Mouse (Mus musculus): ENCODE data around the gene Slamf7. TPM values are rescaled to one million over a fixed set of nuclear protein-coding genes. Genes with fewer than 3 reads are reported as not detected.

Gene Slamf7
- polyA plus RNA-seq, 1 experiment from 2014 or later: not detected

DNA sequence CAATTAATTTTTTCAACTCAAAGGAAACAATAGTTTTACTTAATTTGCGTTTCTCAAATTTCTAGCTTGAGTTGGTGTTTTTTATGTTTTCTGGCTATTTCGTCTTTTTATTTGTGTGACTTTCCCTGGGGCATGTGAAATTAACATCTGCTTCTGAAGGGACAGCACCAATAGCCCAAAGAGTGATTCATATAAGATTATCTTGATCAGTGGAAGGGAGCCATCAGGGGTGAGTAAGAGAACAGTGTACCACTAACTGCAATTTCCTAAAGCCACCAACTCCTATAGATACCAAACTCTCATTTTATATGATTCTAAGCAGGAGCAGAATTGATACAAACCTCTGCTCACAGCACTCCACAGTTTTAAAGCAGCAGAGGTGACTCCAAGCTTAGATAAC is 10.9 kb upstream of the Slamf7 start:
- no peaks in the 10 kb centered on the region for H3K9me3 ChIP-seq
- no peak overlapping the region for H3K4me2 ChIP-seq
- WGBS: 93% methylated on average over 2 of the region's 2 CpGs
- H3K27me3 ChIP-seq: no peaks in the 10 kb centered on the region
- no peaks in the 10 kb centered on the region for H3K4me1 ChIP-seq
- no peak overlapping the region for H3K27ac ChIP-seq
- no peak overlapping the region for H3K9ac ChIP-seq
- H3K36me3 ChIP-seq (replicated peaks): no peaks in the 10 kb centered on the region
- no peak for ATAC-seq (ENCODE audit: low FRiP score)
- no peak overlapping the region for H3K4me3 ChIP-seq (replicated peaks)

- Histone ChIP-seq H3K9me3 (no peaks in the 10 kb centered on the region), H3K27me3 (no peaks in the 10 kb centered on the region), H3K4me1 (no peaks in the 10 kb centered on the region), H3K36me3 (replicated peaks) (no peaks in the 10 kb centered on the region), H3K27ac (no peak overlapping the region), H3K9ac (no peak overlapping the region), H3K4me2 (no peak overlapping the region), H3K4me3 (replicated peaks) (no peak overlapping the region)
- no peak for ATAC-seq (ENCODE audit: low FRiP score)
- 80% methylated on average over 2 of the region's 2 CpGs for WGBS
These were observed 8.6 kb upstream of the Slamf7 start for GRCm38 (mm10) chr1:171661482-171661881.

DNA sequence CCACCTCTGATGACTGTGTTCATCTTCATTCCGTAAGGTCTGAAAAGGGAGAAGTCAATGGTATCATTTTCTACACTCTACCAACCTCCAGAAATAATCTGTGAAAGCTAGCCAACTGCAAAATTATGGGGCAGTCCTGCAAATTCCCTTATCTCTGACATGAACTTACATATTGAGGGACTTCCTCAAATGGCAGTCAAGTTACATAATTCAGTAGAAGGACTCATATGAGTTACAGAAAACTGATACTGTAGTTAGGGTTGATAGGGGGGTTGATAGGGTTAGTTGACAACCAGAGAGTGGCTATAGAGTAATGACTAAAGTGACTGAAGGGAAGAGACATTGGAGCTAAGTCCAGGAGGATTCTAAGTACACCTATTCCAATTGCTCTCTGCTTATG is 7.6 kb upstream of the Slamf7 start:
- Histone ChIP-seq H3K27ac (no peak overlapping the region), H3K36me3 (replicated peaks) (no peaks in the 10 kb centered on the region), H3K27me3 (no peaks in the 10 kb centered on the region), H3K9ac (no peak overlapping the region), H3K4me3 (replicated peaks) (no peak overlapping the region), H3K4me2 (no peak overlapping the region), H3K9me3 (no peaks in the 10 kb centered on the region), H3K4me1 (no peaks in the 10 kb centered on the region)
- ATAC-seq (ENCODE audit: low FRiP score): no peak
- WGBS: 80% methylated on average over 1 of the region's 1 CpGs

GRCm38 (mm10) chr1:171658561-171658991 is 5.7 kb upstream of the Slamf7 start:
- Histone ChIP-seq H3K4me2 (no peak overlapping the region), H3K4me3 (replicated peaks) (no peak overlapping the region), H3K9ac (no peak overlapping the region), H3K9me3 (no peaks in the 10 kb centered on the region), H3K27ac (no peak overlapping the region), H3K4me1 (no peaks in the 10 kb centered on the region), H3K27me3 (no peaks in the 10 kb centered on the region), H3K36me3 (replicated peaks) (no peaks in the 10 kb centered on the region)
- no peak for ATAC-seq (ENCODE audit: low FRiP score)
- 87% methylated on average over 5 of the region's 5 CpGs for WGBS

- 84% methylated on average over 8 of the region's 8 CpGs for WGBS
These were observed 4.0 kb downstream of the Slamf7 start for GRCm38 (mm10) chr1:171648840-171649239.

DNA sequence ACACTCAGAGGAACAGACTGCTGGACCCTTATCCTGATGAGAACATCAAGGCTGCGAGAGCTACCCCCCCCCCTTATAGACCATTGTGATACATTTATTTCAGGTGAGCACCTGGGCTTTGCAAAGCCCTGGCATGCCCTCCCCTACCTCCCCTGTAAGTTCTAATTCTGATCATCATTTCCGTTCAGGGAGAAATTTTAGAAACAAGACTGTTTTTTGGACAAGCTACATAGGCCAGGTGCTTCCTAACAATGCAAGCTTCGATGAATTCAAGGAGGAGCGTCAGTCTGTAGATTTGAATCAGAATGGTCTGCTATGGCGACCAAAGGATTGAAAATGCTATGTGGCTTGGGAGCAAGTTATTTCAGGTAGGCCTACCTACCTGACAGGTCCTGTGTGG is 5.1 kb downstream of the Slamf7 start:
- no peak overlapping the region for H3K4me2 ChIP-seq
- H3K27ac ChIP-seq: no peak overlapping the region
- no peak for ATAC-seq (ENCODE audit: low FRiP score)
- H3K4me3 ChIP-seq (replicated peaks): no peak overlapping the region
- no peaks in the 10 kb centered on the region for H3K36me3 ChIP-seq (replicated peaks)
- no peak overlapping the region for H3K9ac ChIP-seq
- H3K9me3 ChIP-seq: no peaks in the 10 kb centered on the region
- 86% methylated on average over 5 of the region's 5 CpGs for WGBS
- no peaks in the 10 kb centered on the region for H3K27me3 ChIP-seq
- no peaks in the 10 kb centered on the region for H3K4me1 ChIP-seq

More at GRCm38 (mm10) chr1:171648840-171649239, 4.0 kb downstream of the Slamf7 start:
- H3K36me3 ChIP-seq (replicated peaks): no peaks in the 10 kb centered on the region
- no peak for ATAC-seq (ENCODE audit: low FRiP score)
- no peak overlapping the region for H3K9ac ChIP-seq
- H3K4me3 ChIP-seq (replicated peaks): no peak overlapping the region
- no peak overlapping the region for H3K4me2 ChIP-seq
- H3K27ac ChIP-seq: no peak overlapping the region
- H3K9me3 ChIP-seq: no peaks in the 10 kb centered on the region
- no peaks in the 10 kb centered on the region for H3K27me3 ChIP-seq
- H3K4me1 ChIP-seq: no peaks in the 10 kb centered on the region

GRCm38 (mm10) chr1:171646429-171646940 is 6.3 kb downstream of the Slamf7 start:
- 82% methylated on average over 5 of the region's 5 CpGs for WGBS
- no peaks in the 10 kb centered on the region for H3K4me1 ChIP-seq
- H3K4me2 ChIP-seq: no peak overlapping the region
- ATAC-seq (ENCODE audit: low FRiP score): no peak
- H3K27ac ChIP-seq: no peak overlapping the region
- no peaks in the 10 kb centered on the region for H3K36me3 ChIP-seq (replicated peaks)
- no peak overlapping the region for H3K9ac ChIP-seq
- no peaks in the 10 kb centered on the region for H3K9me3 ChIP-seq
- no peaks in the 10 kb centered on the region for H3K27me3 ChIP-seq
- H3K4me3 ChIP-seq (replicated peaks): no peak overlapping the region

GRCm38 (mm10) chr1:171643612-171644011 is 9.2 kb downstream of the Slamf7 start:
- ATAC-seq (ENCODE audit: low FRiP score): no peak
- no peaks in the 10 kb centered on the region for H3K4me1 ChIP-seq

GRCm38 (mm10) chr1:171640796-171641195 is 12.0 kb downstream of the Slamf7 start:
- no peak for ATAC-seq (ENCODE audit: low FRiP score)
- Histone ChIP-seq H3K4me3 (replicated peaks) (no peak overlapping the region), H3K9ac (no peak overlapping the region), H3K27ac (no peak overlapping the region), H3K36me3 (replicated peaks) (no peaks in the 10 kb centered on the region), H3K4me1 (no peaks in the 10 kb centered on the region), H3K9me3 (no peaks in the 10 kb centered on the region), H3K27me3 (no peaks in the 10 kb centered on the region), H3K4me2 (no peak overlapping the region)
- 93% methylated on average over 6 of the region's 6 CpGs for WGBS

More at GRCm38 (mm10) chr1:171643612-171644011, 9.2 kb downstream of the Slamf7 start:
- Histone ChIP-seq H3K9ac (no peak overlapping the region), H3K4me2 (no peak overlapping the region), H3K4me3 (replicated peaks) (no peak overlapping the region), H3K27me3 (no peaks in the 10 kb centered on the region), H3K9me3 (no peaks in the 10 kb centered on the region), H3K27ac (no peak overlapping the region), H3K36me3 (replicated peaks) (no peaks in the 10 kb centered on the region)
- WGBS: 84% methylated on average over 7 of the region's 7 CpGs

DNA sequence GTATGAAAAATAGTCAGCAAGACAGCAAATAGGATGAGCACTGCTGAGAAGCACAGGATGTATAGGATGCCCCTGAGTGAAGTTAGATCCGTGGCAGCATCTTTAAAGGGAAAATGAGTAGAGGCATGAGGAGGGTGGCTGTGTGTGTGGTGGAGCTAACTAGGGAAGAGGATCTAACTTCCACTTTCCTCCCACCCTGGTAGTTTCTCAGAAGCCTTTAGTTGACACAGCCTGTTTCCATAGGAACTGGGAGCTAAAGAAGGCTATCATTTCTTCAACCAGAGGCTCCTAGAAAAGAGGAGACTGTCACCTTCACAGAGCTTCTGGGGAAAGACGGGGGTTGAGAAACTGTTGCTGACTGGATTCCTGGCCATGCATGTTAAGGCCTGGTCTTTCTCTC is 14.1 kb downstream of the Slamf7 start:
- no peak overlapping the region for H3K9ac ChIP-seq
- no peak overlapping the region for H3K4me3 ChIP-seq (replicated peaks)
- no peaks in the 10 kb centered on the region for H3K27me3 ChIP-seq
- H3K36me3 ChIP-seq (replicated peaks): no peaks in the 10 kb centered on the region
- no peaks in the 10 kb centered on the region for H3K9me3 ChIP-seq
- ATAC-seq (ENCODE audit: low FRiP score): no peak
- H3K27ac ChIP-seq: no peak overlapping the region
- WGBS: 85% methylated on average over 2 of the region's 2 CpGs
- no peaks in the 10 kb centered on the region for H3K4me1 ChIP-seq
- no peak overlapping the region for H3K4me2 ChIP-seq

- no peaks in the 10 kb centered on the region for H3K36me3 ChIP-seq (replicated peaks)
- no peaks in the 10 kb centered on the region for H3K4me1 ChIP-seq
- H3K27ac ChIP-seq: no peak overlapping the region
- no peak overlapping the region for H3K4me3 ChIP-seq (replicated peaks)
- no peak overlapping the region for H3K4me2 ChIP-seq
- no peak overlapping the region for H3K9ac ChIP-seq
- ATAC-seq (ENCODE audit: low FRiP score): no peak
- 81% methylated on average over 8 of the region's 8 CpGs for WGBS
- no peaks in the 10 kb centered on the region for H3K27me3 ChIP-seq
- H3K9me3 ChIP-seq: no peaks in the 10 kb centered on the region
These were observed 15.7 kb downstream of the Slamf7 start for GRCm38 (mm10) chr1:171637101-171637500.

GRCm38 (mm10) chr1:171635696-171636095 is 17.1 kb downstream of the Slamf7 start:
- H3K27me3 ChIP-seq: no peaks in the 10 kb centered on the region
- no peaks in the 10 kb centered on the region for H3K9me3 ChIP-seq
- no peak overlapping the region for H3K4me3 ChIP-seq (replicated peaks)
- no peak overlapping the region for H3K27ac ChIP-seq
- ATAC-seq (ENCODE audit: low FRiP score): no peak
- H3K36me3 ChIP-seq (replicated peaks): no peaks in the 10 kb centered on the region
- no peak overlapping the region for H3K4me2 ChIP-seq
- no peaks in the 10 kb centered on the region for H3K4me1 ChIP-seq
- H3K9ac ChIP-seq: no peak overlapping the region
- 65% methylated on average over 6 of the region's 6 CpGs for WGBS

- no peak overlapping the region for H3K4me2 ChIP-seq
- no peak overlapping the region for H3K4me3 ChIP-seq (replicated peaks)
- H3K27ac ChIP-seq: no peak overlapping the region
- no peaks in the 10 kb centered on the region for H3K27me3 ChIP-seq
- ATAC-seq (ENCODE audit: low FRiP score): no peak
- no peaks in the 10 kb centered on the region for H3K36me3 ChIP-seq (replicated peaks)
- H3K4me1 ChIP-seq: no peaks in the 10 kb centered on the region
- WGBS: 84% methylated on average over 2 of the region's 2 CpGs
- no peak overlapping the region for H3K9ac ChIP-seq
- H3K9me3 ChIP-seq: no peaks in the 10 kb centered on the region
These were observed 21.4 kb downstream of the Slamf7 start for GRCm38 (mm10) chr1:171631447-171631846.
